Mouse (Mus musculus): ENCODE data around the gene Klf2.

Klf2 gene

DNA sequence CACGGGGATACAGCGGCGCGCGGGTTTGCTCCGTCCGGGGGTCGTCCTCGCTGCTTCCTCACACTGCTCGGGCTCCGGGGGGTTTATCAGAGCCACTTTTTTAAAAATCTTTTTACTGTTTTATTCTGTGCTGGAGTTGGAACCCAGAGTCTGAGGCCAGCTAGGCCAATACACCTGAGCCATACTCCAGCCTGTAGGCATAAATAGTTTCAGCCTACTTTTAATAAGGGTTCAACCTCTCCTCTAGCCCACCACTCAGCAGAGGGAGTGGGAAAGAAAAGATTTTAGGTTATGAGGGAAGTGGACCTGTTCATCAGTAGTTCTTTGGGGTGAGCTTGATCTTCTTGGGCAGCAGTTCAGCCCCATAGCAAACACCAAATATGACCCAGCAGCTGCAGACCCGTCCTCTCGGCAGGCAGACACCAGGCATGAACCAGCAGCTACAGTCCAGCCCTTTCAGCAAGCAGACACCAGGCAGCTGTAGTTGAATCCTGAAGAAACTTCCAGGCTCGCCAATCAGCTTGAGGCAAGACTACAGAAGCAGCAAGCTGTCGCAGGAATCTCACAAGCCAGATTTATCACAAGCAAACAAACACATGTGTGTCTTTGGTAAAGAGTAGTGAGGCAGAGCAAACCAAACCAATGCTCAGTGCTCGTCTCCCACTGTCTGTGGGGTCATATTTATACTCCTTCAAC, 13.5 kb upstream of the Klf2 start, which contains the start of gene Gm10282:
Gene Gm10282 (minus strand): TSS at position 51 of the 696 bp plus-strand sequence.
- no peak for DNase-seq (ENCODE audit: low spot score)

DNA sequence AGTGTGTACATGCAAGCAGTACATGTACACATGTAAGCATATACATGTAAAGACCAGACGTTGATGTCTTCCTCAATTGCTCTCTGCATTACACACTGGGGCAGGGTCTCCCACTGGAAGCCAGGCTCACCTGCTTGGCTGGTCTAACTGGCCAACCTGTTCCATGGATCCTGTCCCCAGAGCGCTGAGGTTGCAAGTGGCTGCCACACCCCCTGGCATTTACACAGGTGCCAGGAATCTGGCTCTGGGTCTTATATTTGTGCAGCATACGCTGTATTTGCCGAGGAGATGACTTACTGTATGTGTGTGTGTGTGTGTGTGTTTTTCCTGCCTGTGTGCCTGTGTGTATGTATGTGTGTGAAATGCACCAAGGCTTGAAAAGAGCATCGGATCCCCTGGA, 11.9 kb upstream of the Klf2 start:
- DNase-seq (ENCODE audit: low spot score) = no peak

DNA sequence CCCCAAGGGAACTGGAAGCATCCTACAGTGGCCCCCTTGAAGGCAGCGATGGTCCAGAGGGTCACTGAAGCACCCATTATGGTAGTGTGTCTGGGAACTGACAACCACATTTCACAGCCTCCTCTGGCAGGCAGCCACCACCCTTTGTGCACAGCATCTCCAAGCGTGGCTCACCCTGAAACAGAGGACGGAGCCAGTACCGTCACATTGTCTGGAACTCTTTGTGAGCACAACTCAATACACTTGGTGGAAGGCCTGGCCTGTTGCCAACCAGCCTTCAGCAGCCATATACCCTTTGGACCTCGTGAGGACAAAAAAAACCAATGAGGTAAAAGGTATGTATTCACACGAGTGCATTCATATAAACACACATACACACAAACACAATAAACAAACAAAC, 10.6 kb upstream of the Klf2 start:
- DNase-seq (ENCODE audit: low spot score) = peak; percentile 63

DNA sequence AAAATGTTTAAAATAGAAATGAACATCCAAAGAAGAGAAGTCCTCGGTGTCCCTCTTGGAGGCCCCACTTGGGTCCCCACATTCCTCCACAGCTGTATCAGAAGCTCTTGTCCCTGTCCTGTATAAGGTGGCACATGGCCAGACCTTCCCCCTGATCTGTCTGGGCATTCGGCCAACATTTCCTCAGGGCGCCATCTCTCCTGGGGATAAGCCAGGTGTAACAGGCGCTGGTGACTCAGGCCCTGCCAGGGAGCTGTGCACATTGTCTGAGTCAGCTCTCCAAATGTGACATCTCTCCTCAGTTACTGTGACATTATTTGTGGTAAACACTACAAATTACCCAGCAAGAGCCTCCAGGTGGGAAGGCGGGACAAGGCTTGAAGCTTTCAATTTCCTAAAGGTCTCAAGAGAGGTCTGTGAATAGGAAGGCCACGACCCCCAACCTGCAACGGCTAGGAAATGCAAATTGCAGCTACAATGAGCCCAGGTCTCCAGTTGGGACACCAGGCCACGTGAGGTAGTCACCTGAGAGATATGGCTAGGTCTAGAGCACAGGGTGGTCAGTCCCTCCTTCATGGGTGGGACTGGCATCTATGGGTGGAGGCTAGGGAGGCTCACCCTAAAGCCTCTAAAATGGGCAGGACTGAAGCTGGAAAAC, 7.9 kb upstream of the Klf2 start:
- peak; percentile 77 for DNase-seq (ENCODE audit: low spot score)

DNA sequence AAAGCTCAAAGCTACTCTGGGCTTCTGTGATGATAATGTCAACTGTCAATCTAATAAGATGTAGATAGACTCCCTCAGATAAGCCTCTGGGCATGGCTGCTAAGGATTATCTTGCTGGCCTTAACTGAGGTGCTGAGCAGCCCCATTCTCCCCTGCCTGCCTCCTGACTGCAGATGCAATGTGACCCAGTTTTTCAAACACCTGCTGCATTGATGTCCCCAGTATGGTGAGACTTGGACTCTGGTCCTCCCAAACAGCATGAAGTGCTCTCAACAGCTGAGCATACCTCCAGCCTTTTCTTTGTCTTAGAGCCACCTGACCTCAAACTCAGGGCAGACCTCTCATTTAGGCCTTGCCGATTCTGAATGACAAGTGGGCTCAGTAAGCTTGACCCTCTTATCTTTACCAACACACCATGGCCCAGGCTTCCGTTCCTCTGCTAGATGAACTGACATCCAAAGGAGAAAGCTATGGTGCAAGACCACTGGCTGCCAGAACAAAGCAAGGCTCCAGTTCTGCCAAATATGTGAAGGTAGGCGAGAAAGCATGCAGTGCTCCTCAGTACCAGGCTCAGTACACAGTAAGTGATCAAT, 5.8 kb upstream of the Klf2 start:
- DNase-seq (ENCODE audit: low spot score) = no peak

DNA sequence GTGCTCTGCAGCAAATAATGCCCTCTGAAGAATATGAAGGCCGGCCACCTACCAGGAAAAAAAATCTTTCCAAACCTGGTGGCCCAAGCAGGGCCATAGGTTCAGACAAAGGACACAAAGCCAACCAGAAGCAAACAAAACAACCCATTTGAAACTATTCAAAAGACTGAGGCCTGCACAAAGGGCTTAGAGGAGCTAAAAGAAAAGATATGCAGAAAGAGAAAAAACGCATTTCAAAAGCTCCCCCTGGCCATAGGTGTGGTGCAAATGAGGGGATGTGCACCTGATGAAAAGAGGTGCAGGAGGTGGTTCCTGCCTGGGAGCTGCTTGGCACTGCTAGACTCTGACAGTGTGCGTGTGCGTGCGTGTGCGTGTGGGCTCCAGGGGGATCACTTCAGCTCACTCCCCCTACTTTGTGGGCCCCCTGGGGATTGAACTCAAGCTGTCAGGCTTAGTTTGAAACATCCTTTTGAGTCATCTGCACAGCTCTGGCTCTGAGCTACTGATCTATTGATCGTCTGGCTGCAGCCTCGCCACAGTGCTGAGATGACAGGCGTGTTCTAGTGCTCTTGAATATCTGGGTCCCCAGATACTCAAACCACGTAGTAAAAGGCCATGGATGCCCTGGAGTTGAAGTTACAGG, 2.7 kb upstream of the Klf2 start:
- DNase-seq (ENCODE audit: low spot score) = no peak

DNA sequence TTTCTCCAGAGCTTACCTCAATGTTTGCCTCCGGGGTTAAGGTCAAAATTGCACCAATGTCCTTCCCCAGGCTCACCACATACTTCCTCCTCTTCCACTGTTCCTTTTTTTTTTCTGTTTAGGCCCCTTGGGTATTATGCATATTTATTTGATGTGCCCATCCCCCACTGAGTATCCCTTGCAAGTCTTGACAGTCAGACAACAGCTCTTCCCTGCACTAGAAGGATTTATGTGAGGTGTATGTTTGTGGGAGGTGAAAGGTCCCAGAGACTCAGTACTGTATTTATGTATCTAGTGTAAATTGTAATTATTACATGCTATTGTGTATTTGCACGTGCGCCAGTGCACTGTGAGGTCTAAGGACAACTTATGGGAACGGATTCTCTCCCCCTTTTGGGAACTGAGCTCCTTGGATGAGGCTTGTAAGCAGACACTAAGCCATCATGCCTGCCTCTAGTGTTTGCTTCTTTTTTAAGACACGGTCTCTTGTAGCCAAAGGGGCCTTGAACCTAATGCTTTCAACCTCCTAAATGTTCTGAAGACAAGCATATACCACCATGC, 1.0 kb upstream of the Klf2 start:
- no peak for DNase-seq (ENCODE audit: low spot score)

DNA sequence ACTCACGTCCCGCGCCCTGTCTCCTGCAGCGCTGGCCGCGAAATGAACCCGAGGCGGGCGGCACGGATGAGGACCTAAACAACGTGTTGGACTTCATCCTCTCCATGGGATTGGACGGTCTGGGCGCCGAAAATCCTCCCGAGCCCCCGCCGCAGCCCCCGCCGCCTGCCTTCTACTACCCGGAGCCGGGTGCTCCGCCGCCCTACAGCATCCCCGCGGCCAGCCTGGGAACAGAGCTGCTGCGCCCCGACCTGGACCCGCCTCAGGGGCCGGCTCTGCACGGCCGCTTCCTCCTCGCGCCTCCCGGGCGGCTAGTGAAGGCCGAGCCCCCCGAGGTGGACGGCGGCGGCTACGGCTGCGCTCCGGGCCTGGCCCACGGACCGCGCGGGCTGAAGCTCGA, 564 bp downstream of the Klf2 start:
- DNase-seq (ENCODE audit: low spot score) = peak; percentile 59

DNA sequence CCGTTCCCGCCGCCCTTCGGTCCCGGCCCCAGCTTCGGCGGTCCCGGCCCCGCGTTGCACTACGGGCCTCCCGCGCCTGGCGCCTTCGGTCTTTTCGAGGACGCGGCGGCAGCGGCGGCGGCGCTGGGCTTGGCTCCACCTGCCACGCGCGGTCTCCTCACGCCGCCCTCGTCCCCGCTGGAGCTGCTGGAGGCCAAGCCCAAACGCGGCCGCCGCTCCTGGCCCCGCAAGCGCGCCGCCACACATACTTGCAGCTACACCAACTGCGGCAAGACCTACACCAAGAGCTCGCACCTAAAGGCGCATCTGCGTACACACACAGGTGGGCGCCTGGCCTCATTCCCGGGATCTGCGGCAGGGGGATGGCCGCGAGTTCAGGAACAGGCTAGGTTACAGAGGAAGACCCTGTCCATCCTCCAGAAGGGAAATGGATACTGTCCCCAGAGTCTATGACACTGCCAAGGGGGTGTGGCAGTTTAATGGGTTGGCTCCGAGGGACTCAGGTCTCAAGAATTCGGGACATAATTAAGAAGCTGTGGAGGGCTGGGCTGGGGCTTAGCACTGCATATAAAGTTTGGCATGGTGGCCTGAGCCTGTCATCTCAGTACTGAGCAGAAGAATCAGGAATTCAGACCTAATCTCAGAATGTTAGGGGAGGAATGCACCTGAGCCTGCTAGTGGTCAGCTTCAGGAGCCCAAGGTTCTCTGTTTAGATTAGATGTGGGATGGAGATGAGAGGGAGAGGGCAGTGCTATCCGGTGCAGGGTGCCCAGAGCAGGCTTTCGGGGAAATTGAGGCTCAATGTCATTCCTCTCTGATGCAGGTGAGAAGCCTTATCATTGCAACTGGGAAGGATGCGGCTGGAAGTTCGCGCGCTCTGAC, 1.3 kb downstream of the Klf2 start:
- peak; percentile 56 for DNase-seq (ENCODE audit: low spot score)

DNA sequence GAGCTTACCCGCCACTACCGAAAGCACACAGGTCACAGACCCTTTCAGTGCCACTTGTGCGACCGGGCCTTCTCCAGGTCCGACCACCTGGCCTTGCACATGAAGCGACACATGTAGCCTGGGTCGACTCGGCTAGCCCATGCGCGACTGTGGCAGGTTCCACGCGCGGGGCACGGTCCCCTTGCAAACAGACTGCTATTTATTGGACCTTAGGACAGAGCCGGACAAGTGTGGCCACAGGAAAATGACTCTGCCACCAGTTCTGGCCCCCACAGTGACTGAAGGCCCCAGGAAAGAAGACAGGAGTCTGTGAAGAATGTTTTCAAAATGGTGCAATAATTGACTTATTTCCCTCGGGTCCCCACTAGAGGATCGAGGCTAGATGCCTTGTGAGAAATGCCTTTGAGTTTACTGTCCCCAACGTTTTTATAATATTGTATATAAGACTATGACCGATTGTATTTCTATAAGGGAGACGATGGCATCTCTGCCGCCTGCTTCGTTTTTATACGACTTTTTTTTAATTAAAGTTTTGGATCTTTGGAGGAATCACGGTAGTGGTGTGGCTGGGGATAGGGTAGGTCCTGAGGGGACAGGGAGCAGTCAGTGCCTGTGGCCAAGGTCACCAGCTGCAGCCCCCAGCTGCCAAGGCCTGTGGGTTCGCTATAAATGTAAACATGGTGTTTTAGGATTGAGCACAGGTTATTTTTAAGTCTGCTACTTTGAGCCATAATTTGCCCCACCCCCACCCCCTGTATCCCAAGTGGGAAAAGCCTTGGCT, 2.2 kb downstream of the Klf2 start:
- DNase-seq (ENCODE audit: low spot score) = no peak

DNA sequence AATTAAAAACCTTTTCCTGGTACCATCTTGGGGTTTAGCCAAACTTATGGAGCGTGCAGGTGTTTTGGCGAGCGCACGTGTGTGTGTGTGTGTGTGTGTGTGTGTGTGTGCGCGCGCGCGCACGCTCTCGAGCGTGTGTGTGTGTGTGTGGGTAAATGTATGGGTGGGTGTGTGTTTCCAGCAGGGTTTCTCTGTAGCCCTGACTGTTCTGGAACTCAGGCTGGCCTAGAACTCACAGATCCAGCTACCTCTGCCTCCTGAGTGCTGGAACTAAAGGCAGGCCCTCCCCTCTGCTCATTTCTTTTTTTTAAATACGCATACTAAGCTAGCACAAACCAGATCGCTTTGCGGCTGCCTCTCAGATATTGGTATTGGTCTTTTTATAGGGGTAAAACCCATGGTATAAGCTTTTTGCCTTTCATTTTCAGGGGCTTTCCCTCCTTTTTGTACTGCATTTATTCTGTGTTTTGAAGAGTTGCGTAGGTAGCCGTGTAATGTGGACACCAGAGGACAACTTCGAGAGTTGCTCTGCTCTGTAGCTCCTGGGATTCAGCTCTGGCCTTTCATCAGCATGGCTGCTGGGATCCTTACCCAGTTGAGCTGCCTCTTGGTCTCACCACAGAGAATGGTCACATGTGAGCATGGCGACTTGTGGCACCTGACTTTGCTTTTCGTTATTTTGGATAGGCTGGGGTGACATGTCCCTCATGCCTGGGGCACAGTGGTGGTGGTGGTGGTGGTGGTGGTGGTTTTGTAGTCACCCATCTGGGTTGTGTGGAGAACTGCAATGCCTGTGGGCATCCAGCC, 3.0 kb downstream of the Klf2 start:
- DNase-seq (ENCODE audit: low spot score) = no peak

DNA sequence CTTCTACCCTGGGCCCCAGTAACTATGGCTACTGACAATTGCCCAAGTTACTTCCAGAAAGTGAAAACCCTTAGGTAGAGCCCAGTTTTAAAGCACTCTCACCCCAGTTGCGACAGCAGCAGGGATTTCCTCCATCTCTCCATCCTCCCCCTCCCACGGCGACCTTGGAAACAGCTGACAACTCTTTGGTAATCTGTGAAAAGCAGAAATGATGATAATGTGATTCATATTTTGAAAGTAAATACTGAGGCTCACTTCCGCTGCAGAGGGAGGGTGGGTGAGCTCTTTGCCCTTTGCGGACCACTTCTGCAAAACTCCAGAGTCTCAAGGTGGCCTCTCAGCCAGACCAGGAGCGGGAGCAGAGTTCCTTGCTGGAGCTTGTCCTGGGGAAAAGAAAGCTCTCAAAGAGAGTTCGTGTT, 3.6 kb downstream of the Klf2 start:
- DNase-seq (ENCODE audit: low spot score) = peak; percentile 57

DNA sequence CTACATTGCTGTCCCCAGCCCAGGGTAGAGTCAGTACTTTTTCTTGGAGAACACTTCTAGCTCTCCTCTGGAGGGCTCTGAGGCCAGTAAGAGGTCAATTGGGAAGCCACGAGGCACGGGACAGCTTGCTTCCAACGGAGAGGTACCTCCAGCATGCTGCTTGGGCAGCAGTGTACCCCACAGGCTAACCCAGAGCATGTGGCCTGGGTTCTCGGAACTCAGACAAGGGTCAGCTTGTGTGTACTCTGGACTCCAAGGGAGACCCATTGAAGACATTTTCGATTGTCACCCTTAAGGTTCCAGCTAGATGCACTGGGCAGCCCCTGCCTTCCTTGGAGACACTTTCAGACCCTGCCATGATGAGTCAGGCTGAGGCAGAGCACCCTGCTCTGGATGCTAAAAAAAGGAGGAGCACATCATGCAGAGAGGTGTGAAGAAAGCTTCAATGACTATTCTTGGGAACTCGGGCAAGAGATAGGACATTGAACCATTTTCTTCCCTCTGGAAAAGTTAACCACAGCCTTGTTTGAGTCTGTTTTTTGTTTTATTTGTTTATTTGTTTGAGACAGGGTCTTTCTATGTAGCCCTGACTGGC, 4.4 kb downstream of the Klf2 start:
- DNase-seq (ENCODE audit: low spot score) = no peak

DNA sequence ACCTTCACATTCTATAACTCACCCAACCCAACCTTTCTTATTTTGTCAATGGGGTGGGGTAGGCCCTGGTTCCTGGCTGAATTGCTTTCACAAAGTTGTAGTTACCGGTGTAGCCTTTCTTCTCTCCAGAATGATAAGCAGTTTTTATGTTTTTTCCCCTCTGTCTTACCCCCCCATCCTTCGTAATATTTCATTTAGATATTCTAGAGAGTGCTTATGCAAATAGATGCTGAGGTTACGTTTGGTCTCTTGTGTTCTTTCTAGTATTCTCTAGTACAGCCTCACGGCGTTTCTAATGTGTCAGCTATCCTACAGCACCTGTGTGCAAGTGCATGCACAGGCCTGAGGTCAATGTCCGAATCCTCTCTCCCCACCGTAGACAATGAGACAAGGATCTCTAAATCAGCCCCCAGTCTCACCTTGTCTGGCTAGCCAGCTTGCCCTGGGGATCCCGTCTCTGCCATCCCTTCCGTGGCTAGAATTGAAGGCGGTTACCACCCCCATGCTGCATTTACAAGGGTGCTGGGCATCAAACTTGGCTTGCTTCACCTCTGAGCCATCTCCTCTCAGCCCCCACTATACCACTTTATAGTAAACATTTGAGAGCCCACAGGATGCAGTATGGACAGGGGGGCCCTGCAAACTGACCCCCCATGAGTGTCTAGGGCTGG, 5.3 kb downstream of the Klf2 start:
- no peak for DNase-seq (ENCODE audit: low spot score)

DNA sequence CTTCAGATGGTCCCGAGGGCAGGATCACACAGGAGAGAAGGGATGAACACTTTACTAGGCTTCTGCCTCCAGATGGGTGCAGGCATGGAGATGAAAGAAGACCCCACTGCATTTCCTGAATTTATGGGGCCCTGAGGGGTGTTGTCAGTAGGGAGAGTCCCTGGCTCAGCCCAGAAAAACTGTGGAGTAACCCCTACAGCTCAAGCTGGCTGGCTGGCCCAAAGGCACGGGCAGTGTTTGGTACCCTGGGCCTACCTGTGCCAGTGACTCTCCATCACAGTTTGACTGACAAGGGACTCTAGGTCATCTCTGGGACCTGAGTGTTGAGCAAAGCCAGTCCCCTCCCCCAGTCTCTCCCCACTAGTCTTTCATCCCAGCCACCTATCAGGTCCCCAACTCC, 5.9 kb downstream of the Klf2 start:
- DNase-seq (ENCODE audit: low spot score) = no peak

DNA sequence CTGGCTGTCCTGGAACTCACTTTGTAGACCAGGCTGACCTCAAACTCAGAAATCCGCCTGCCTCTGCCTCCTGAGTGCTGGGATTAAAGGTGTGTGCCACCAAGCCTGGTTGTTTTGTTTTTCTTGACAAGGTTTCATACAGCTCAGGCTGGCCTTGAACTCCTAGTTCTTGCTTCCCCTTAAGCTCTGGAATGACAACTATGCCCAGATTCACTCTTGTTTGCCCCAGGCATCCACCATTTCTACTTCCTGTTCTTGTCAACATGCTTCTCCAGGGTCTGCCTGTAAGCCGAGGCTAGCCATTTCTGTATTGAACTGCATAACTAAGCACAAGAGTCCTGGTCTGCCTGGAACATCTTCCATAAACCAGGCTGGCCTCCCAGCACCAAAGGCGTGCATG, 10.3 kb downstream of the Klf2 start:
- no peak for DNase-seq (ENCODE audit: low spot score)

DNA sequence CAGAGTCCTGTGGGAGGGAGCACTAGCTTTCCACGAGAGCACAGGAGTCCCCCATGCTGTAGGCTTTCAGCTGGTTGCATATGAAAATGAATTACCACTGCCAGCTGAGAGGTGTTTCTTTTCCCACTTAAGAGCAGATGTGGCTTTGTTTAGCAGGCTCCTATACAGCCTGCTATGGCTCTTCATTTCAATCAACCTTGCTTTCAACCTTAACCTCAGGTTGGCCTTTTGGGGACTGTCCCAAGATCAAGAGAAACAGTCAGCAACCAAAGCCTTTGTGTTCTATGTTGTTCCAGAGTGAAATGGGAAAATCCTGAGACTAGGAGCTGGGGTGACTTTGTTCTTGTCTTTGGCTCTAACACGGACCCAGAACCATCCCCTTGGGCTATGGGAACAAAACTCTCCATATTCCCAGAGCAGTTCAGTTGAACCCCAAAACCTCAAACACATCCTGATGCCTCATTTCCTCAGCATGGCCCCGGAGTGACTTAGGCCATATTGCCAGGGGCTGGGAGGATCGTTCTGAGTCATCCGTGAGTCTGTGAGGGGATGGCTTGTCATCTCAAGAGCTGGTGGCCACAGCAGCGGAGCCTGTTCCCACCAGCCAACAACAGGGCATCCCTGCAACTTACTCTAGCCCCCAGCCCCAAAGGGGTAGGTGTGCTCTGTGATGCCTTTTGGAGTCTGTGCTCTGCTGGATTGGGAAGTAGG, 12.1 kb downstream of the Klf2 start:
- DNase-seq (ENCODE audit: low spot score) = no peak

DNA sequence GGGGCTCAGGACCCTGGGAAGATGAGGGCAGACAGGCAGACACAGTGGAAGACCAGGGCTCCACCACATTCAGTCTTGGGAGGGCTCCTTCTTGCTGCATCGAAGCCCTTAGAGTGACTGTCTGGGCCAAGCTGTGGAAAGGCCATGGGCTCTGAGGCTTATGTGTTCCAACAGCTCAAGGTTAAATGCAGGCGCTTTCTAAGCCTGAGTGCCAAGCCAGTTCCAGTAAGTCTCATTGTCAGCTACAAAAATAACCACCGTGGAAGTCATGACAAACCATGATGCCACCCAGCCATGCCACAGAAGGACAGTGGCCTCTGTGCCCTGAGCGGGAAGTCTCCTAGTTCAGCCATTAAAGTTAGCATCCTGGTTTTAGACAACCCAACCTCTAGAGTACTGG, 12.8 kb downstream of the Klf2 start:
- DNase-seq (ENCODE audit: low spot score) = no peak

Measured in testis, postnatal 10 days (tissue).